Mouse (Mus musculus): ENCODE data around the gene Itgal.
"Not testable (repeated sequence)": the region's sequence is repeated elsewhere in the genome, so short reads cannot be mapped to it uniquely, and the experiment has no call there.

Gene Itgal

DNA sequence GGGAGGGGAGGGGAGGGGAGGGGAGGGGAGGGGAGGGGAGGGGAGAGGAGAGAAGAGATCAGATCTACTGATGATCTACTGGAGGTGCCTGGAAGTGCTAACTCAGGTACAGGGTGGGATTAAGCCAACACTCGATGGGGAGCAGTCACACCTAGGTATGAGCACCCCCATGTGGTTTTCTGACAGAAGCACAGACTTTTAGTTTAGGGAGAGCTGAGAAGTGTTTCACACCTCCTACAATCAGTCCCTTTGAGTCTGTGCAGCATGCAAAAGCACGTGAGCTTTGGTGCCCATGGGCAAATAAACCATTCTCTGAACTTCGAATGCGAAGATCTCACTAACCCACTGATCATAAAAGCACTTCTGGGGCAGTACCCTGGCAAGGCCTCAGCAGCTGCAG lies 46.3 kb downstream of the Itgal start:
- DNase-seq (ENCODE audit: low spot score in 2 of 2), result no peak

DNA sequence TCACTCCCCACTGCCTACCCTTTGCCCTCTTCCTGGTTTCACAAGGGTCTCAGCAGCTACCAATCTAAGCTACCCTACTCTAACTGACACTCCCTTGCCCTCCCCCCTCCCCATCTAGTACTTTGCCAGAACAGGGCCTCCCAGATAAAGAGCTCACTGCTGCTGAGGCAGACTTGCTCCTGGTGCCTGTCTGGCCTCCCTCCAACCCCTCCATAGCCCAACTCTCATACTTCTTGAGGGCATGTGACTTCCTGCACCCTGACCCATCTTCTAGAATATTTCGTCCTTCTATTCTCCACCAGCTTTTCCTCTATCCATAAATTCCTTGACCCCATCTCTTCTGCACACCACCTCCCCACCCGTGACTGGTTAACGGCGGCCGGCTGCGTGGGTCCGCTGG lies 46.8 kb downstream of the Itgal start:
- no peak for DNase-seq (ENCODE audit: low spot score in 2 of 2)

GRCm38 (mm10) chr7:127343351-127344019 lies 47.4 kb downstream of the Itgal start:
- no peak for DNase-seq (ENCODE audit: low spot score in 2 of 2)

DNA sequence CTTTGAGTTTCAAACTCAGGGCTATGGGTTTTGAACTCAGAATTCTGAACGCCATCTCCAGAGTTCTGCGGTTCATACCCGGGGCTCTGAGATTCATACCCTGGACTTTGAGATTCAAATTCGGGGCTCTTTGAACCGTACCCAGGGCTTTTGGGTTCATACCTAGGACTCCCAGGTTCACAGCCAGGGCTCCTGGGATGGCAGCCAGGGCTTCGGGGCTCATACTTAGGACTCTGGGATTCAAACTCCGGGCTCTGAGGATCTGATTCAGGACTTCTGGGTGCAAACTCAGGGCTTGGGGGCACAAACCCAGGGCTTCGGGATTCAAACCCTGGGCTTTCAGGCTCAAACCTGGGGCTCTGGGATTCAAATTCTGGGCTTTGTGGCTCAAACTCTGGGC lies 48.3 kb downstream of the Itgal start:
- no peak for DNase-seq (ENCODE audit: low spot score in 2 of 2)

- no peak for DNase-seq (ENCODE audit: low spot score in 2 of 2)
Observed at GRCm38 (mm10) chr7:127345092-127345491, 49.0 kb downstream of the Itgal start.

GRCm38 (mm10) chr7:127345512-127346325 lies 49.7 kb downstream of the Itgal start, which contains the start of gene Zfp768:
TSS of gene Zfp768 (minus strand) at chr7:127345589.
- peak; percentile 89 to 93 for DNase-seq (ENCODE audit: low spot score in 2 of 2)

DNA sequence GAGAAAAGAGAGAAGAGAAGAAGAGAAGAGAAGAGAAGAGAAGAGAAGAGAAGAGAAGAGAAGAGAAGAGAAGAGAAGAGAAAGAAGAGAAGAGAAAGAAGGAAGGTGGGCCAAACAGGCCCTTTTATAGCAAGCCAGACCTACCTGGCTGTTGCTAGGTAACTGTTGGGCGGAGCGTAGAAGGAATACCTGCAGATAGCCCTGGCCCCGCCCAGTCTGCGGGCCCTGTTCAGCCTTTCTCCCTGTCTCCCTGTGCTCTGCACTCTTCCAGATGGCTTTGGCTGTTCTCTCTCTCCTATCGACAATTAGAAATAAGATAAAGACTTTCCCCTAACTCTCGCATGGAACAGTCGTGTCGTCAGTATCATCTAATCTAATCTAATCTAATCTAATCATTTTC lies 50.6 kb downstream of the Itgal start:
- peak; percentile 56 to 64 for DNase-seq (ENCODE audit: low spot score in 2 of 2)

- no peak for DNase-seq (ENCODE audit: low spot score in 2 of 2)
Observed at GRCm38 (mm10) chr7:127351230-127352004, 55.4 kb downstream of the Itgal start.

DNA sequence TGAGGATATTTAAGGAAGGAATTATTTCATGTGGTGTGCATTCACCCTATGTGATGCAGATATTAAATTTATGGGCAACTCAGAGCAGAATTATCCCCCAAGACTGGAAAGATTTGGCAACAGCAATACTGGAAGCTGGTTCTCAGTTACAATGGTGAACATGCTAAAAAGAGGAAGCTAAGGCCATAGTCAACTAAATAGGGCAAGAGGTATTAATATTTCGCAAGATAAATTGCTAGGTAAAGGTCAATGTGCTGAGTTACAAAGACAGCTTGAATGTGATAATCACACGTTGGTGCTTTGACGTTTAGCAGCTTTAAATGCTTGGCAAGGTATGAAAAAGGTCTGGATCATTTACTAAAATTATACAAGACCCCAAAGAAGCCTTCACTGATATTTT lies 59.7 kb downstream of the Itgal start:
- no peak for DNase-seq (ENCODE audit: low spot score in 2 of 2)

DNA sequence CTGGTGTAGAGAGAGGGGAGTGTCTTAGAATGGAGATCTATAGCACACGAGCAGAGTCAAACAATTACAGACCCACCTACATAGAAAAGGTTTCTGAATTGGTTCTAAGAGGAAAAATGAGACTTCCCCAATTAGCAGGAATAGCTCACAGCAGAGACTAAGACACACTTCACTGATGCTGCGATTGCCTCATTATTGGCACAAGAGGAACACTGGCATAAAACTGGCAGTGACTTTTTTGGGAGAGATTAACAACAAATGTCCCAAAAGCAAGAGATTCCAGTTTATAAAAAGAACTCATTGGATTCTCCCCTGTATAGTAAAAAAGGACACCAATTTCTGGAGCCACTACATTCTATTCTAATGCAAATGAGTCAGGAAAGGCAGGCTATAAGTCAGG lies 61.8 kb downstream of the Itgal start:
- no peak for DNase-seq (ENCODE audit: low spot score in 2 of 2)

- DNase-seq (ENCODE audit: low spot score in 2 of 2), result no peak
Observed at GRCm38 (mm10) chr7:127358472-127358871, 62.4 kb downstream of the Itgal start.

DNA sequence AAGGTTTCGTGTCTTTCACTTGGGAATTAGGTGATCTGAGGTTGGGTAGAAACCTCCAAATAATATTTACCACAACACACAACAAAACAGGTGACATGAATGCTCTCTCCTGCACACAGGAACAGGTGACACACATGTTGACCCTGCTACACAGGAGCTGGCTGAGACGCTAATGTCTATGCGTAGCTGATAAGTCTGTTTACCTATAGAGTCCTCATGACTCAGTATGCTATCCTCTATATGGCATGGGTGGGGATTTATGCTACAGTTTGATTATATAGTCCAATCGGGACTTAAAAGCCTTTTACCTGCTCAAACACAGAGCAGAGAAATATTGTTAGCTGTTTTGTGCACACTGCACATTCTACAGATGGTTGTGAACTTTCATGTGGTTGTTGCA lies 64.2 kb downstream of the Itgal start:
- no peak for DNase-seq (ENCODE audit: low spot score in 2 of 2)

GRCm38 (mm10) chr7:127361449-127361848 lies 65.4 kb downstream of the Itgal start:
- DNase-seq (ENCODE audit: low spot score in 2 of 2), result no peak

GRCm38 (mm10) chr7:127362418-127362817 lies 66.4 kb downstream of the Itgal start:
- DNase-seq (ENCODE audit: low spot score in 2 of 2), result not testable (repeated sequence)

GRCm38 (mm10) chr7:127363475-127363921 lies 67.4 kb downstream of the Itgal start:
- DNase-seq (ENCODE audit: low spot score in 2 of 2), result no peak

DNA sequence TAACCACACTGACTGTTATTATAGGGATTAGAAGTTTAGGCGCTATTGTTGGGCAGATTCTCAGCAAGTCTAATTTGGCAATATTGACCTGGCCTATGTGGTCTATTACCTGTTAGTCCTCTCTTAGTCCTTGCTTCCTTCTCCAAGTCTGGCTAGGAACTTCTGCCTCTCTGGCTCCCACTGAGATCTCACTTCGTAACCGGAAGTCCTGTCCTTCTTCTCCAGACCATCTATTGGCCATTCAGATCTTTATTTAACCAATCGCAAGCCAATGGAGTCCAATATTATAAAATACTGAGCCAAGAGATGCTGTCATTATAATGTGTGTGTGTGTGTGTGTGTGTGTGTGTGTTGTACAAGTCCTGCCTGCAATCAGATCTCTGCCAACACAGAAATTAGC lies 68.1 kb downstream of the Itgal start:
- DNase-seq (ENCODE audit: low spot score in 2 of 2), result no peak

DNA sequence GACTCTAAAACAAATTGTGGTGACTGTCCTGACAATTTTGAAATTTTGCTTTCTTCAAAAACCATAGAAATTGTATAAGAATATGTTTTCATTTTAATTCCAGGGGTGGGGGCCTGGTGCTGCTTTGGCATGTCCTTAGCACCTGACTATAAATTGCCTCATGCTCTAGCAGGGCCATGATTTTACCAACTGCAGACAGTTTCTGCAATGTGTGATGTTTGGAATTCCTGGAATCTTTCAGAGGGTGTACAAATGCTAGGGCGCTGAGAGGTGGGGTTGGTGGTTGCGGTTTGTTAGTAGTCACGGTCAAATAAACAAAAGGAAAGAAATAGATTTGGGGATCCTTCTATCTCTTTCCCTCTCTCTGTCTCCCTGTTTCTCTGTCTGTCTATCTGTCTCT lies 70.2 kb downstream of the Itgal start:
- no peak for DNase-seq (ENCODE audit: low spot score in 2 of 2)

GRCm38 (mm10) chr7:127371213-127371612 lies 75.2 kb downstream of the Itgal start:
- no peak for DNase-seq (ENCODE audit: low spot score in 2 of 2)

GRCm38 (mm10) chr7:127371870-127372269 lies 75.8 kb downstream of the Itgal start:
- not testable (repeated sequence) for DNase-seq (ENCODE audit: low spot score in 2 of 2)

DNA sequence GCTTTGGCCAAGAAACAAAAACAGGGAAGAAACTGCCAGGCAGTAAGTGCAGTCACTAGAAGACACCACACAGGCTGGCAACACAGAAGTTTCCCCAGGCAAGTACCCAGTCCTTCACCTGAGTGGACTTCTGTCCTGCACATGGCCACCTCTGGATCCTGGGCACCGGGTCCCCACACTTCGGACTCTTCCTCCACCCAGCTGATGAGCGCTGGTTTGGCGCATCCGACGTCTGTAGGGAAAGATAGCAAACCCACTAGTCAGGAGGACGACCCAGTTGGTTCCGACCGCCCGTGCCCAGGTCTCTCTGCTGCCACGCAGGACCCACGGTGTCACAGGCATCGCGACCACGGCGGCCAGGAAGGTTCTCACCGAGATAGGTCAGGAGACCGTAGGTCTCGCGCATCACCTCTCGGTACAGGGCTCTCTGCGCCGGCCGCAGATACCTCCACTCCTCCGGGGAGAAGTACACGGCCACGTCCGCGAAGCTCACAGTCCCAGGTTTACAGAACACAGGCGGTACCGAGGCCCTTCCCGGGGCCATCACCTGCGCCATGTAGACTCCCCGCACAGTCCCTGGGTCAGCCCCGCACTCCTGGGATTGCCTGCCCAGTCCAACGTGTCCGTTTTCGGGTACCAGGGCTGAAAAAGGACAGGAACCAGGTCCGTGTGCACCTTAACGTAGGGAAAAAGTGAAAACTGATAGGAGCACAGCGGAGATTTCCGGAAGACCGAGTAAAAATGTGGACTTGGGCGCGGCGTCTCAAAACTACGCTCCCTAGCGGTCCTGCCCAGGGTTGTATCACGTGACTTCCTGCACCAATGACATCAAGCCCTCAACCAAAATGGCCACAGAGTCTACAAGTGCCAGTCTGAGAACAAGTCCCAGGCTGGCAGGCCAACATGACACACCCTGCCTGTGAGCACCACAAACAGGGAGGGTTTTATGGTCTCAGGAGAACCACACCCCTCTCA lies 79.5 kb downstream of the Itgal start, which contains the start of gene Zfp747:
Zfp747 (minus strand) TSS at position 780 of the 975 bp plus-strand sequence.
- peak; percentile 92 for DNase-seq (ENCODE audit: low spot score in 2 of 2)
